Mouse (Mus musculus) CD4-positive helper T cell, adult 2 months (primary cell): Measurements from ENCODE around the gene Usp25.
A peak's percentile ranks its signal among the peaks of the same experiment; 100 is the strongest.

Experiments
- DNase-seq: peaks from one replicate; pipeline ENCODE4 v3.0.0-alpha.2; 2012; ENCODE audit warnings: low read depth, missing footprints, low spot score

Gene Usp25

GRCm38 (mm10) chr16:77034329-77034728, 20.8 kb downstream of the Usp25 start:
- DNase-seq, result no peak

GRCm38 (mm10) chr16:77034751-77035150, 21.2 kb downstream of the Usp25 start:
- DNase-seq, result no peak

GRCm38 (mm10) chr16:77041573-77041972, 28.1 kb downstream of the Usp25 start:
- no peak for DNase-seq

GRCm38 (mm10) chr16:77043499-77043898, 30.0 kb downstream of the Usp25 start:
- DNase-seq, result no peak

GRCm38 (mm10) chr16:77054184-77054583, 40.7 kb downstream of the Usp25 start:
- no peak for DNase-seq

GRCm38 (mm10) chr16:77055519-77056159, 42.1 kb downstream of the Usp25 start:
- no peak for DNase-seq

- no peak for DNase-seq
Measured at GRCm38 (mm10) chr16:77056160-77056520, 42.6 kb downstream of the Usp25 start.

GRCm38 (mm10) chr16:77058567-77058966, 45.1 kb downstream of the Usp25 start:
- DNase-seq, result no peak

- no peak for DNase-seq
Measured at GRCm38 (mm10) chr16:77060166-77060565, 46.7 kb downstream of the Usp25 start.

- DNase-seq, result no peak
Measured at GRCm38 (mm10) chr16:77063916-77064315, 50.4 kb downstream of the Usp25 start.

GRCm38 (mm10) chr16:77076954-77077735, 63.6 kb downstream of the Usp25 start:
- no peak for DNase-seq

GRCm38 (mm10) chr16:77077736-77078005, 64.2 kb downstream of the Usp25 start:
- no peak for DNase-seq

- DNase-seq, result no peak
Measured at GRCm38 (mm10) chr16:77084071-77084470, 70.6 kb downstream of the Usp25 start.

- no peak for DNase-seq
Measured at GRCm38 (mm10) chr16:77089806-77090205, 76.3 kb downstream of the Usp25 start.

GRCm38 (mm10) chr16:77093526-77093925, 80.0 kb downstream of the Usp25 start:
- DNase-seq, result no peak

- DNase-seq, result peak; percentile 26
Measured at GRCm38 (mm10) chr16:77095017-77095551, 81.6 kb downstream of the Usp25 start.

GRCm38 (mm10) chr16:77099018-77099869, 85.7 kb downstream of the Usp25 start:
- peak; percentile 38 for DNase-seq

GRCm38 (mm10) chr16:77103637-77104264, 90.2 kb downstream of the Usp25 start:
- DNase-seq, result no peak

GRCm38 (mm10) chr16:77111268-77111667, 97.8 kb downstream of the Usp25 start:
- DNase-seq, result no peak

GRCm38 (mm10) chr16:77125908-77126307, 112.4 kb downstream of the Usp25 start:
- DNase-seq, result no peak

- DNase-seq, result no peak
Measured at GRCm38 (mm10) chr16:77128683-77129082, 115.2 kb downstream of the Usp25 start.

- no peak for DNase-seq
Measured at GRCm38 (mm10) chr16:77133055-77133454, 119.5 kb downstream of the Usp25 start.
